Mouse (Mus musculus): ENCODE data around the gene Prkcd. TPM values are rescaled to one million over a fixed set of nuclear protein-coding genes. Genes with fewer than 3 reads are reported as not detected.

The Prkcd gene
- polyA plus RNA-seq, 1 experiment from 2014 or later = 21.9 TPM

DNA sequence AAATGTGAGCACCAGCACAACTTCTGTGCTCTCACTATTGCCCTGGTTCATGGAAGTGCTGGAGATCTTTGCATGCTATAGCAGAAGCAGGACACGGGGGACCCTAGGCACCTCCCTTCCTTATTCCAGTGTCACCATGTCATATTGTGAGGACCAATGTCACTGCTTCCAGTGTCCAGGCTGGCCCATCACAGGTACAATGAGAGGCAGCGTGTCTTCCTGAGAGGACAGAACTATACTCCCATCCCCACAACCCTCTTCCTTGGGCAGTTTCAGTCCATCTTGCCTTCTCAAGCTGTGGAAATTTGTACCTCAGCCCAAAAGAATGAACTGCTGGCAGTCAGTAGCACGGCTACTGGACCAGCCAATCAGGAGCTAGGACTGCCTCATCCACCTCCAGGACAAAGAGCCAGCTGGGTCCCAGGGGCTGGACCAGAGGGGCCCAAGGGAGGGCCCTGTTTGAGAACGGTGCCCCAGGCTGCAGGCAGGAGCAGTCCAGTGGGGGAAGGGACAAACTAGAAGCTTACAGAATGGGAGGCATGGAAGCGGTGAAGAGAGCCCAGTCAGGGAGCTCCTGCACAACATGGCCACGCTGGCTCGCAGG, 31.8 kb downstream of the Prkcd start:
- peak overlapping the region; percentile 30 for H3K4me2 ChIP-seq
- 10% methylated on average over 7 of the region's 7 CpGs for WGBS
- H3K27ac ChIP-seq = peak overlapping the region; percentile 82
- no peaks in the 10 kb centered on the region for H3K9me3 ChIP-seq (replicated peaks)
- no peak overlapping the region for H3K4me3 ChIP-seq
- peaks cover 10% of the 10 kb centered on the region; the same call in 1 of the 2 replicates for H3K36me3 ChIP-seq (ENCODE audit: poor library complexity, severe bottlenecking)
- H3K9ac ChIP-seq = peak overlapping the region; percentile 41
- ATAC-seq = peak; percentile 91
- H3K4me1 ChIP-seq = peaks cover 26% of the 10 kb centered on the region
- no peaks in the 10 kb centered on the region for H3K27me3 ChIP-seq

DNA sequence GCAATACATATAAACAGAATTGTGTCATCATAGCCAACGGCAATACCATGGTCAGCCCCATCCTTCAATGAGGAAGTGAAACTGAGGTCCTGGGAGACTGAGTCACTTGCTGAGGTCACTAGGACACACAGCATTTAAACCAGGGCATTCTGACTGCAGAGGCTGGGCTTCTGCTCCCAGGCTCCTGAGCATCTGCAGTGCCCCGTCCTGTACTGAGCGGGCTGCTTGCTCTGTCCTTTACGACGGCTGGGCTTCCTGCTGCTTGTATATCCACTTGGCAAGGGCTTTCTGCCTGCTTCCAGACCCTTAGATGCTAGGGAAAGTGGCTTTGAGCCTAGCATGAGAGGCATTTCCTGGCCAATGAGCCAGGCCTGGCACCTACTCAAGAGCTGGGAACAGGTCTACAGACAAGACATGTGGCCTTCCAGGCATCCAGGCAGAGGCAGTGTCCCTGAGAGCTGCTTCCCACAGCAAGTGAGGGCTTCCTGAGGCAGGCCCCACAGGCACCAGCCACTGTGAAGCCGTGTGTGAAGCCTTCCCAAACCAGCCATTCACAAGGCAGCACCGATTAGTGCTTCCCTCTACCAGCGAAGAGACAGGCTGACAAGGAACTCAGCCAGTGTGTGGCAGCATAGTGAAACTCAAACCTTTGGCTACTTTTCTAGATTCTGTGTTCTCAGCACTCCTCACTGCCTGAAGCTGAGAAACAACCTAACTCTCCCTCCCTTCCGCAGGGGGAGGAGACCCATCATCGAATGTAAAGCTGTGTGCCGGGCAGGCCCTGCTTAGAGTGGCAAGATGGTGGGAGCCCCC, 32.5 kb downstream of the Prkcd start:
- H3K4me2 ChIP-seq = peak overlapping the region; percentile 30; the same call in 1 of the 2 replicates

DNA sequence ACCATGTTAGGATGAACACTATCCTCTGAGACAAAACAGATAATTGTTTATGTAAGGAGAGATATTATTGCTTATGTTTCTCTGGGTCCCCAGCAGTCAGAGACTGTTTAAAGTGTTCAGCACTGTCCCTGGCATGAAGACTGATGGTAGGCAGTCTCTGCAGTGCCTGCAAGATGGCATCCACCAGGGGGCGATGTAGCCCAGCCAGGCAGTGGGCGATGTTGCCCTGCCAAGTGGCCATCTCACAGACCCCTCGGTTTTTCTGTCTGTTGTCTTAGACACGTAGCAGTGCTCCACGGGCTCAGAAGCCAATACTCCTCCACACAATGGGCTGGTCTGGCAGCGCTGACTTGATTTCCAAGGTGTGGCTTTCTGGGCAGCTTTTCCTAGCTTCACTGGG, 34.6 kb downstream of the Prkcd start:
- no peaks in the 10 kb centered on the region for H3K9me3 ChIP-seq (replicated peaks)
- no peaks in the 10 kb centered on the region for H3K27me3 ChIP-seq
- H3K9ac ChIP-seq = no peak overlapping the region
- 9% methylated on average over 6 of the region's 6 CpGs for WGBS
- H3K27ac ChIP-seq = no peak overlapping the region
- H3K36me3 ChIP-seq (ENCODE audit: poor library complexity, severe bottlenecking) = no peaks in the 10 kb centered on the region
- ATAC-seq = no peak
- no peak overlapping the region for H3K4me3 ChIP-seq
- peaks cover 38% of the 10 kb centered on the region for H3K4me1 ChIP-seq
- no peak overlapping the region for H3K4me2 ChIP-seq

More for the DNA sequence above, 32.5 kb downstream of the Prkcd start:
- WGBS = 34% methylated on average over 11 of the region's 11 CpGs
- Histone ChIP-seq H3K4me3 (no peak overlapping the region), H3K27ac (peak overlapping the region; percentile 82), H3K9ac (no peak overlapping the region), H3K27me3 (no peaks in the 10 kb centered on the region), H3K9me3 (replicated peaks) (no peaks in the 10 kb centered on the region), H3K4me1 (peaks cover 26% of the 10 kb centered on the region), H3K36me3 (ENCODE audit: poor library complexity, severe bottlenecking) (0 out of 2 replicates have a peak, but pooled peaks cover 2% of the 10 kb centered on the region)
- ATAC-seq = peak; percentile 52

GRCm38 (mm10) chr14:30590918-30591317, 35.1 kb downstream of the Prkcd start:
- 81% methylated on average over 7 of the region's 7 CpGs for WGBS
- Histone ChIP-seq H3K27ac (no peak overlapping the region), H3K27me3 (no peaks in the 10 kb centered on the region)

DNA sequence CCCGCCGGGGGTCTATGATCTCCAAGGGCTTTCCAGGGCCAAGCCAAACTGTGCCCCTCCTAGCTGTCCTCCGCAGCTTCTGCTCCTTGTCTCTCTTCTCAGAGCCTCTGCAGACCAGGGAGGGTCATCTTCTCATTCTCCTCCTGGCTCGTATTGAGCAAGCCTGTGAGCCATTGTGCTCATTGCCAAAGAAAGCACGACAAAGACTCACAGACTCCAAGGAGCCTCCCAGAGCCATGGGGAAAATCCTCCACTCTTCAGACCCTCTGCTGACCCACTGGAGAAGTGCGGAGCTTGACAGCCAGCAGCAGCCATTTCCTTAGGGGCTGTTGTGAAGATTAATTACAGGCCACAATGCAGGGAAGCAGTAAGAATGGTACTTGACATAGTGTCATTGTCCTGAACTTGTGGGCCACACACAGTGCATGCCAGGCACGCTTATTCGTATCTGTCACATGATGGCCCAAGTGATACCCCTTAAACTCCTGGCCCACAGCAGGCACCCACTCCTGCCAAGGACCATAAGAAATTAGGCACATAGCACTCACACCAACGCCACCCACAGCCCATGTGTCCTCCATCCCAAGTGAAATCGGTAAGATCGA, 35.9 kb downstream of the Prkcd start:
- no peaks in the 10 kb centered on the region for H3K9me3 ChIP-seq (replicated peaks)
- no peak overlapping the region for H3K4me2 ChIP-seq
- H3K36me3 ChIP-seq (ENCODE audit: poor library complexity, severe bottlenecking) = no peaks in the 10 kb centered on the region
- no peak for ATAC-seq
- H3K27ac ChIP-seq = no peak overlapping the region
- H3K27me3 ChIP-seq = no peaks in the 10 kb centered on the region
- no peak overlapping the region for H3K9ac ChIP-seq
- no peak overlapping the region for H3K4me3 ChIP-seq
- 71% methylated on average over 11 of the region's 11 CpGs for WGBS
- peaks cover 40% of the 10 kb centered on the region for H3K4me1 ChIP-seq

More at GRCm38 (mm10) chr14:30590918-30591317, 35.1 kb downstream of the Prkcd start:
- Histone ChIP-seq H3K4me2 (no peak overlapping the region), H3K9ac (no peak overlapping the region), H3K4me1 (peaks cover 40% of the 10 kb centered on the region), H3K36me3 (ENCODE audit: poor library complexity, severe bottlenecking) (no peaks in the 10 kb centered on the region), H3K4me3 (no peak overlapping the region), H3K9me3 (replicated peaks) (no peaks in the 10 kb centered on the region)
- ATAC-seq = no peak

DNA sequence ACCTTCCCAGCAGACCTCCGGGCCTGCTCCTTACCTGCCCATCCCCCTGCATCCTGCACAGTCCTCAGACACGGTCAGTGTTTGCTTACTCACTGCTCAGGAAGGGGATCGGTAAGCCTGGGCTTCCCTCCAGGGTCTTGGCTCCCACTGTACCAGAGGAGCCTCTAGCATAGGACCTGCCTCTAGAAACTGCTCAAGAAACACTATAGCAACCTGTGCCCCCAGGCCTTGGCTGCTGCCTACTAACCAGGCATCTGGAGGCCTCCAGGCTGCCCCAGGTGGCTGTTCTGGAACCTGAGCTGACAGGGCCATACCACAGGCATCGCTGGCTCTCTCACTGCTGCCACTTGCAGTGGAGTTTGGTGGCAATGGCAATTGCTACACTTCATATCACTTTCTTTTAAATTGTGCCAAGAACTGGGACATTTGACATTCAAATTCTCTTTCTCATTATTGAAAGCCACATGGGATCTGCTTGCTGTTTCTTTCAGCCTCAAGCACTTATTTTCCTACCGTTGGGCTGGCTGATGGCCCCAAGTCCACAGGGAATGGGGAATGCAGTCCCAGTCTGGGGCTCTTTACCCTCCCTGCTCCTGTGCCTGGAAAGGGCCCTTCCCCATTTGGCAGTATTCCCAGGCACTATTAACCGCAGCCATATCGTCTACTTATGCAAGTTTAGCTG, 39.1 kb downstream of the Prkcd start:
- no peaks in the 10 kb centered on the region for H3K9me3 ChIP-seq (replicated peaks)
- peaks cover 26% of the 10 kb centered on the region for H3K4me1 ChIP-seq
- no peak overlapping the region for H3K4me2 ChIP-seq
- no peaks in the 10 kb centered on the region for H3K27me3 ChIP-seq
- H3K27ac ChIP-seq = peak overlapping the region; percentile 54
- no peak overlapping the region for H3K9ac ChIP-seq
- peak; percentile 82 for ATAC-seq
- WGBS = 47% methylated on average over 7 of the region's 7 CpGs
- no peaks in the 10 kb centered on the region for H3K36me3 ChIP-seq (ENCODE audit: poor library complexity, severe bottlenecking)
- H3K4me3 ChIP-seq = no peak overlapping the region

DNA sequence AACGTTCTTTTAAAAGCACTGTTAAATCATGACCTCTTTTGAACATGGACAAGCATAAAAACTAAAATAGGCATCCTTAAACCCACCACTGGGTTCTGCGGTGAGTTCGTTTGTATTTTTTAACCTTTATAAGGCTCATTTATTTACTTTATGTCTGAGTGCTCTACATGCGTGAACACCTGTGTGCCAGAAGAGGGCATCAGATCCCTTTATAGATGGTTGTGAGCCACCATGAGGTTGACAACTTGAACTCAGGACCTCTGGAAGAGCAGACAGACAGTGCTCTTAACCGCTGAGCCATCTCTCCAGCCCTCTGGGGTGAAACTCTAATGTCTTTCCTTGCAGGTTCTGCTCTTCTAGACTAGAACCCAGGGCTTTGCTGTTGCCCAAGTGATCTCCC, 40.7 kb downstream of the Prkcd start:
- no peak overlapping the region for H3K4me2 ChIP-seq
- H3K4me3 ChIP-seq = no peak overlapping the region
- 87% methylated on average over 5 of the region's 5 CpGs for WGBS
- no peak overlapping the region for H3K27ac ChIP-seq
- H3K9ac ChIP-seq = no peak overlapping the region
- ATAC-seq = no peak
- H3K9me3 ChIP-seq (replicated peaks) = no peaks in the 10 kb centered on the region
- H3K4me1 ChIP-seq = peaks cover 22% of the 10 kb centered on the region
- no peaks in the 10 kb centered on the region for H3K27me3 ChIP-seq
- no peaks in the 10 kb centered on the region for H3K36me3 ChIP-seq (ENCODE audit: poor library complexity, severe bottlenecking)

- H3K27ac ChIP-seq = peak overlapping the region; percentile 31; the same call in 1 of the 2 replicates
- H3K9ac ChIP-seq = peak overlapping the region; percentile 26; the same call in 1 of the 2 replicates
- H3K36me3 ChIP-seq (ENCODE audit: poor library complexity, severe bottlenecking) = no peaks in the 10 kb centered on the region
- no peaks in the 10 kb centered on the region for H3K27me3 ChIP-seq
- ATAC-seq = no peak
- no peaks in the 10 kb centered on the region for H3K9me3 ChIP-seq (replicated peaks)
- H3K4me1 ChIP-seq = peaks cover 22% of the 10 kb centered on the region
- H3K4me2 ChIP-seq = no peak overlapping the region
- 36% methylated on average over 19 of the region's 19 CpGs for WGBS
- H3K4me3 ChIP-seq = no peak overlapping the region
Observed at GRCm38 (mm10) chr14:30584497-30585251, 41.3 kb downstream of the Prkcd start.

DNA sequence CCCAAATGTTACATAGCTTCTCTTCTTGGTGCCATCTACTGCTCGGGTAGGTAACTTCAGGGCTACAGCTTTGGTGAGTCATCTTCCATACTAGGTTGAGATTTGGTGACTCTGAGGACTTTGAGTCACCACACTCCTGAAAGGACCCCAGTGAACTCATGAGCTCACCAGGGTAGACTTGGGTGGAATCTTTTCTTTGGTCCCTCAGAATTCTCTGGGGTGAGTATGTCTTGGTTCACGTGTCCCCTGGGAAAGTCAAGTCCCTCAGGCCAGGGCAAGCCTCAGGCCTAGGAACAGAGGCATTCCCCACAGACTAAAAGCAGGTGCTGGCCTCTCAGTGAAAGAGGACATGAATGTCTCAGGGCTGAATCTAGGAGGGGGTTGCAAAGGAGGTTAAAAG, 41.9 kb downstream of the Prkcd start:
- H3K27ac ChIP-seq = peak overlapping the region; percentile 31; the same call in 1 of the 2 replicates
- no peaks in the 10 kb centered on the region for H3K36me3 ChIP-seq (ENCODE audit: poor library complexity, severe bottlenecking)
- no peaks in the 10 kb centered on the region for H3K27me3 ChIP-seq
- peaks cover 22% of the 10 kb centered on the region for H3K4me1 ChIP-seq
- H3K4me2 ChIP-seq = no peak overlapping the region
- no peak overlapping the region for H3K4me3 ChIP-seq
- 51% methylated on average over 2 of the region's 2 CpGs for WGBS
- no peak overlapping the region for H3K9ac ChIP-seq
- ATAC-seq = no peak
- H3K9me3 ChIP-seq (replicated peaks) = no peaks in the 10 kb centered on the region

- peaks cover 3% of the 10 kb centered on the region for H3K36me3 ChIP-seq (ENCODE audit: poor library complexity, severe bottlenecking)
- H3K27me3 ChIP-seq = no peaks in the 10 kb centered on the region
- no peak for ATAC-seq
- H3K4me1 ChIP-seq = peaks cover 9% of the 10 kb centered on the region
- H3K9ac ChIP-seq = no peak overlapping the region
- WGBS = 76% methylated on average over 1 of the region's 1 CpGs
- H3K4me2 ChIP-seq = no peak overlapping the region
- no peaks in the 10 kb centered on the region for H3K9me3 ChIP-seq (replicated peaks)
- H3K4me3 ChIP-seq = no peak overlapping the region
- H3K27ac ChIP-seq = no peak overlapping the region
Observed at GRCm38 (mm10) chr14:30581238-30581637, 44.8 kb downstream of the Prkcd start.

DNA sequence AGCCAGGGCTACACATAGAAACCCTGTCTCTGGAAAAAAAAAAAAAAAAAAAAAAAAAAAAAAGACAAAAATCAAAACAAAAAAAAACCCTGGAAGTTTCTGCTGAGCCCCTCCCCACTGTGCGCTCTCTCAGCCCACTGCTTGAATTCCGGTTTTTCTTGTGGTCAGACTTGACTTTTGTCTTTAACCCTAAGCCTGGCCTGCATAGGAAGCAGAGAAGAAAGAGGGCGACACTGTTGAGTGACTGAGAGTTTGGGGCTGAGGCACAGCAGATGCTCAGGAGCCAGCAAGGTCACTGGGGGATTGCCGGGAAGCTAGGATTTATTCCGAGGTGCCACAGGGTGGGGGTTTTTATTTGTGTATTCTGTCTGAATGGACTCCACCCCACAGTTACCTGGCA, 46.1 kb downstream of the Prkcd start:
- H3K27ac ChIP-seq = no peak overlapping the region
- H3K4me1 ChIP-seq = peaks cover 7% of the 10 kb centered on the region
- ATAC-seq = no peak
- H3K9me3 ChIP-seq (replicated peaks) = no peaks in the 10 kb centered on the region
- H3K4me2 ChIP-seq = no peak overlapping the region
- 27% methylated on average over 5 of the region's 5 CpGs for WGBS
- peaks cover 17% of the 10 kb centered on the region for H3K36me3 ChIP-seq (ENCODE audit: poor library complexity, severe bottlenecking)
- H3K27me3 ChIP-seq = no peaks in the 10 kb centered on the region
- no peak overlapping the region for H3K9ac ChIP-seq
- no peak overlapping the region for H3K4me3 ChIP-seq
